Mouse (Mus musculus) kidney, embryonic 15.5 days (tissue): Measurements from ENCODE around the gene Smlr1. TPM values are rescaled to one million over a fixed set of nuclear protein-coding genes. Genes with fewer than 3 reads are reported as not detected.

ENCODE experiments used
- ATAC-seq: fragments of 200-750 bp; cut with Nextera tagmentation; replicated peaks from 2 replicates; pipeline ENCODE4 v1.8.0; 2017; ENCODE audit warnings: moderate TSS enrichment; ENCODE audit not compliant: low FRiP score
- H3K27ac ChIP-seq: fragments of 300-500 bp; sonication (generic); 2 replicates; pipeline ENCODE4 v1.5.1; 2015; ENCODE audit warnings: mild to moderate bottlenecking, inconsistent platforms
- H3K27me3 ChIP-seq: fragments of 300-500 bp; sonication (generic); 2 replicates; pipeline ENCODE4 v1.6.1; 2015; ENCODE audit warnings: inconsistent platforms
- H3K36me3 ChIP-seq: fragments of 300-500 bp; sonication (generic); 2 replicates; pipeline ENCODE4 v1.6.1; 2015; ENCODE audit warnings: inconsistent platforms
- H3K4me1 ChIP-seq: fragments of 300-500 bp; sonication (generic); 2 replicates; pipeline ENCODE4 v1.6.1; 2015; ENCODE audit warnings: inconsistent platforms
- H3K4me2 ChIP-seq: fragments of 300-500 bp; sonication (generic); 2 replicates; pipeline ENCODE4 v1.6.1; 2015; ENCODE audit warnings: moderate library complexity, mild to moderate bottlenecking, inconsistent platforms
- H3K4me3 ChIP-seq: fragments of 300-500 bp; sonication (generic); replicated peaks from 2 replicates; pipeline ENCODE4 v1.5.1; 2015; ENCODE audit warnings: mild to moderate bottlenecking, inconsistent platforms
- H3K9ac ChIP-seq: fragments of 300-500 bp; sonication (generic); 2 replicates; pipeline ENCODE4 v1.6.1; 2015; ENCODE audit warnings: mild to moderate bottlenecking, inconsistent platforms
- H3K9me3 ChIP-seq: fragments of 300-500 bp; sonication (generic); replicated peaks from 2 replicates; pipeline ENCODE4 v1.6.1; 2016; ENCODE audit warnings: inconsistent platforms
- WGBS: fragments of 180-500 bp; shearing (Covaris S2); methylation state at CpG from one replicate; pipeline ENCODE4 v1.1.7; 2015; ENCODE audit warnings: mixed read lengths; 5-methylcytosine and 5-hydroxymethylcytosine counted together
- polyA plus RNA-seq: library from polyadenylated mRNA; unstranded; fragments of >200 nt; fragmentation: Nextera tagmentation; extraction: Ambion mirVana; gene quantifications from 2 replicates; pipeline ENCODE4 v1.2.1, GENCODE M21; 2015

Smlr1 gene
- 0.22 and 0.93 TPM in 2 replicates for polyA plus RNA-seq

DNA sequence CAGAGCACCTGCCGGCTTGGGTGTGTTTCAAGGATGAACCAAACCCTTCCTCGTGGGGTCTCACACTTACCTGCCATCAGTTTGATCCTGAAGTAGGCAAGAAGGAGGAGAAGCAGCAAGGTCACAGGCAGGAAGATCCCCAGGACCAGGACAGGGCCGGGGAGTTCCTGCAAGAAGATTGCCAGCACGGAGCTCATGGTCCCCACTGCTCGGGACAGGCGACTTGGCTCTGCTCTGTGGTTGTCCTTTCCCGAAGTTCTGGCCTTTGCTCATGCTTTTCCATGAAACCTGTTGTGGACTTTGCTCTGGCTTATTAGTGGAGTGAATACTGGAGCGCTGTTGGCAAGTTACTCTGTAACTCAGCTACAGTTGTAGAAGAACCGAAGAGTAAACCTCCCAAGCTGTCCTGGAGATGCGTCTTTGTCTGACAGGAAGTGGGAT, at the start of gene Smlr1:
Gene Smlr1 (minus strand): TSS at position 377 of the 441 bp plus-strand sequence.
- 88% methylated on average over 10 of the region's 10 CpGs for WGBS
- no peak within 1 kb of the TSS for H3K9ac ChIP-seq
- no peaks in the 10 kb centered on the region for H3K36me3 ChIP-seq
- ATAC-seq, result 0 out of 2 replicates have a peak, but pooled peaks have one; percentile 53
- no peaks in the 10 kb centered on the region for H3K9me3 ChIP-seq
- H3K27ac ChIP-seq, result no peak within 1 kb of the TSS
- 0 out of 2 replicates have a peak, but pooled peaks cover 3% of the 10 kb centered on the region for H3K4me1 ChIP-seq
- no peak within 1 kb of the TSS for H3K4me2 ChIP-seq
- no peak within 1 kb of the TSS for H3K4me3 ChIP-seq
- no peaks in the 10 kb centered on the region for H3K27me3 ChIP-seq

GRCm38 (mm10) chr10:25584899-25585298, 48.8 kb upstream of the Smlr1 start:
- Histone ChIP-seq H3K27ac (no peak overlapping the region), H3K4me2 (no peak overlapping the region), H3K36me3 (no peaks in the 10 kb centered on the region), H3K9ac (no peak overlapping the region), H3K4me3 (no peak overlapping the region), H3K9me3 (no peaks in the 10 kb centered on the region), H3K27me3 (no peaks in the 10 kb centered on the region), H3K4me1 (peaks cover 8% of the 10 kb centered on the region; the same call in 1 of the 2 replicates)
- 90% methylated on average over 6 of the region's 6 CpGs for WGBS
- no peak for ATAC-seq

DNA sequence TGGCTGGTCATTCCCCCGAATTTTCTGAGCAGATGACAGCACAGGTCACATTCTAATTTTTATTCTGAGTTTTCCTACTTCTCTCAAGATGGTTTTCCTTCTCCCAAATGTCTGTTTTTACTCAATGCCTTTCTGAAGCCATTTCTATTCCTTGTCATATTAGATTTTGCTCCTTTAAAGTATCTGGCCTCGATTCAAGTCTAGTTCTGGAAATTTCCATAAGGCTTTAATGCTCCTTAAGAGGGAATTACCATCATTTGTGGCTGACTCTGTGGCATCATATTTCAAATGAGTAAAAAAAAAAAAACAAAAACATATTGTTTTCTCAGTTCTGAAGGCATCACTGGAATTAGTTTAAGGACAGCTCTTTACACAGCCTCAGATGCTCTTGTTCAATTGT, 44.0 kb upstream of the Smlr1 start:
- Histone ChIP-seq H3K36me3 (no peaks in the 10 kb centered on the region), H3K4me3 (no peak overlapping the region), H3K27ac (no peak overlapping the region), H3K4me1 (no peaks in the 10 kb centered on the region), H3K27me3 (no peaks in the 10 kb centered on the region), H3K4me2 (no peak overlapping the region), H3K9me3 (no peaks in the 10 kb centered on the region), H3K9ac (no peak overlapping the region)
- WGBS, result 80% methylated on average over 2 of the region's 2 CpGs
- no peak for ATAC-seq

DNA sequence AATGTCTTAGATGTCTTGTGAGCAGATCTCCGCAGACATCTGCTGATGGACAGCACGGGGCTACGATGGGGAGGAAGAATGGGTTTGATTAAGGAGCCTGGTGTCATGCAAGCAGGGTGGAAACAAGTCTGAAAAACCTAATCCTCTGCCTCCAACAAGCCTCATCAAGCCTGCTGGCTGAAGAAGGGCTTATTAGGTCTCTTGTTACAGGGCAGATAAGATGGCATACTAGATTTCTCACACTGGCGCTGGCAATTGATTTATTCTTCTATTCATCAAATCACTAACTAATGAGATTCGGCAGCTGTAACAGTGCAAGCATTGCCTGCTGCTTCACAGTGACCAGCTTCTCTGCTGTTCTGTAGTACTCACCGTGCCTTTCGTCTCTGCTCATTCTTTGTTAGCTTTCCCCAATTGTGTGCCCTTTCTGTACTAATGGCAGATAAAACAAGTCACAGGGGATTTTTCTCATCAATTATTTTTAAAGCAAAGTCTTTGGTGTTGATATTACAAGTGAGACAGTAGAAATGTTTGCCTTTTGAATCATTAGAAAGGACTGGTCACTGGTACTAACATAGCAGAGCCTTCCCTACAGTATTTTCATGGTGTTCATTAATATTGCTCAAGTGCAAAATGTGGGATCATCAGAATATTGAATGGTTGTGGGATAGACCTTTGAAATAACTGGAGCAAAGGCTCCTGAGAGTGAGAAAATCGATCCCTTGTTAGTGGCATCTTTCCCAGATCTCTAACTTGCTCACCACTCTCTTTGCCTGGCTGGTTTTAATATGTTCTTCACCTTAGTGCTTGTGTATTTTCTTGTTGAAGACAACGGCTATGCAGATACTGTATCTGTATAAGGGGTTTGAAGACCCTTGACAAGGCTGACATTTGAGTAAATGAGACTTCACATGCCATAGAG, 35.5 kb upstream of the Smlr1 start:
- Histone ChIP-seq H3K27ac (no peak overlapping the region), H3K27me3 (no peaks in the 10 kb centered on the region), H3K9me3 (no peaks in the 10 kb centered on the region), H3K36me3 (no peaks in the 10 kb centered on the region), H3K4me1 (0 out of 2 replicates have a peak, but pooled peaks cover 7% of the 10 kb centered on the region), H3K4me2 (no peak overlapping the region), H3K9ac (no peak overlapping the region), H3K4me3 (no peak overlapping the region)
- WGBS, result 32% methylated on average over 9 of the region's 9 CpGs
- 0 out of 2 replicates have a peak, but pooled peaks have one; percentile 36 for ATAC-seq

DNA sequence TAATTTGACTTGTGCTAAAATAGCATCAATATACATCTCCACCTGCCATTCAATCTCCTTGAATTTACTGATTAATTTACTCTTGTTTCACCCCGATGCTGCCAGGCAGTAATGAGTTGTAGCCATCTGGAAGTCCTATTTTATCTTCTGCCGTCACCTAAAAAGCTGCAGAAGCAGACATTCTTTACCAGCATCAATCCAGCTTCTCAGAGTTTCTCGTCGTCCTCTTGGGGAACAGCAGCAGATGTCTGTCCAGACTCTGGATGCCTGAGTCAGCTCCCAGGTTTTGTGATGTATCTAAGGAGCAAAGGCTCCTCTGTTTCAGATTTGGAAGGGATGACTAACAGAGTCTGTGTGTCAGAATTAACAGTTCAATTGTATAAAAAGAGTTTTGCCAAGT, 16.9 kb upstream of the Smlr1 start:
- Histone ChIP-seq H3K4me1 (no peaks in the 10 kb centered on the region), H3K4me3 (no peak overlapping the region), H3K27me3 (no peaks in the 10 kb centered on the region), H3K36me3 (no peaks in the 10 kb centered on the region), H3K4me2 (no peak overlapping the region), H3K27ac (no peak overlapping the region), H3K9me3 (no peaks in the 10 kb centered on the region), H3K9ac (no peak overlapping the region)
- 52% methylated on average over 4 of the region's 4 CpGs for WGBS
- ATAC-seq, result no peak

DNA sequence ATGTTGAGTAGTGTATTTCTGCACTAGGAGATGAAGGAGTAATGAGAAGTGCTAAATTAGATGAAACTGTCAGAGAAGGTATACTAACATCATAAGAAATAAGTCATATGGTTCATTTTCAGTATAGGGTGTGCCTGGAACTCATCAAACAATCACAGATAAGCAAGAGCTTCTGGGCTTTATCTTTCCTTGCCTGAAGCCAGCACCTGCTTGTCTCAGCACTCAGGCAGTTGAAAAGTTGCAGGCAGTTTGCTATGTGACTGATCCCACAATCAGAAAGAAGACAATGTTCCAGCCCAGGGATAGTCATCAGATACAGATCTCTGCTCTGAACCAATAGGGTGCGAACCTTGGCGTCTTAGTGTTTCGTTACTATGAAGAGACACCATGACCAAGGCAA, 5.0 kb upstream of the Smlr1 start:
- Histone ChIP-seq H3K4me1 (no peaks in the 10 kb centered on the region), H3K27ac (no peak overlapping the region), H3K9ac (no peak overlapping the region), H3K9me3 (no peaks in the 10 kb centered on the region), H3K36me3 (no peaks in the 10 kb centered on the region), H3K4me3 (no peak overlapping the region), H3K4me2 (no peak overlapping the region), H3K27me3 (no peaks in the 10 kb centered on the region)
- ATAC-seq, result no peak
- 94% methylated on average over 3 of the region's 3 CpGs for WGBS

GRCm38 (mm10) chr10:25539771-25540168, 3.7 kb upstream of the Smlr1 start:
- Histone ChIP-seq H3K4me1 (no peaks in the 10 kb centered on the region), H3K4me2 (no peak overlapping the region), H3K36me3 (no peaks in the 10 kb centered on the region), H3K27me3 (no peaks in the 10 kb centered on the region), H3K9me3 (no peaks in the 10 kb centered on the region), H3K27ac (no peak overlapping the region), H3K9ac (no peak overlapping the region), H3K4me3 (no peak overlapping the region)
- no peak for ATAC-seq
- 80% methylated on average over 6 of the region's 6 CpGs for WGBS

DNA sequence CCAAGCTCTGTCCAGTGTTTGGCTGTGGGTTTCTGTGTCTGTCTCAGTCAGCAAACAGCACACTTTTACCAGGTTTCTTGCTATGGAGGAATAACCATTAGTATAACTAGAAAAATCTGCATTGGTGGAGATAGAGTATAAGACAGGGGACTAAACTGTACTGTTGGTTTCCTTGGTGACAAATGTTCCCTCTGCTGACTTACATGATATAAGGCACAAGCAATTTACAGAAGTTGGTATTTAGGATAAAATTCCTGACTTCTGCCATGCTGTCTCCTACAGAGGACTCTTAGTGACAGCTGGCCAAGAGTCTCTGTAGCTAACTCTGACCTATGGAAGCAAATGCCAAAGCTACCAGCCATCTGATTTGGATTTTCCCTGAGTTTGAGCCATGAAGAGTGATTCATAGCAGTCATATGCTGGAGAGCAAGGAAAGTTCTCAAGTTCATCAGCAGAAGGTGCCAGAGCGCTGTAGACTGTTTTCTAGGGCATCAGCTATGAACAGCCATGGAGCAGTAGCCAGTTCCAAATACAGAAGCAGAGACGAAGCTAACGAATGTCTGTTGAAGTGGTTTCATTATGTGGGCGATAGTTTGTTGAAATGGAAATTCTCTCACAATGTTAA, 3.2 kb upstream of the Smlr1 start:
- no peak overlapping the region for H3K27ac ChIP-seq
- no peaks in the 10 kb centered on the region for H3K27me3 ChIP-seq
- no peaks in the 10 kb centered on the region for H3K4me1 ChIP-seq
- 74% methylated on average over 4 of the region's 4 CpGs for WGBS
- H3K4me2 ChIP-seq, result no peak overlapping the region
- H3K9me3 ChIP-seq, result no peaks in the 10 kb centered on the region
- no peak overlapping the region for H3K9ac ChIP-seq
- no peaks in the 10 kb centered on the region for H3K36me3 ChIP-seq
- no peak for ATAC-seq
- H3K4me3 ChIP-seq, result no peak overlapping the region

- Histone ChIP-seq H3K27ac (no peak overlapping the region), H3K9ac (no peak overlapping the region), H3K36me3 (no peaks in the 10 kb centered on the region), H3K4me2 (no peak overlapping the region), H3K4me1 (0 out of 2 replicates have a peak, but pooled peaks cover 2% of the 10 kb centered on the region), H3K9me3 (no peaks in the 10 kb centered on the region), H3K27me3 (no peaks in the 10 kb centered on the region), H3K4me3 (no peak overlapping the region)
- ATAC-seq, result no peak
- WGBS, result 74% methylated on average over 1 of the region's 1 CpGs
Observed at GRCm38 (mm10) chr10:25538738-25539137, 2.7 kb upstream of the Smlr1 start.

GRCm38 (mm10) chr10:25536621-25537020, 554 bp upstream of the Smlr1 start:
- 86% methylated on average over 6 of the region's 6 CpGs for WGBS
- Histone ChIP-seq H3K36me3 (no peaks in the 10 kb centered on the region), H3K9me3 (no peaks in the 10 kb centered on the region), H3K4me1 (0 out of 2 replicates have a peak, but pooled peaks cover 3% of the 10 kb centered on the region), H3K27ac (no peak overlapping the region), H3K27me3 (no peaks in the 10 kb centered on the region), H3K4me2 (no peak overlapping the region), H3K9ac (no peak overlapping the region), H3K4me3 (no peak overlapping the region)
- no peak for ATAC-seq

GRCm38 (mm10) chr10:25534467-25534866, 1.6 kb downstream of the Smlr1 start:
- H3K9ac ChIP-seq, result no peak overlapping the region
- no peak for ATAC-seq
- 83% methylated on average over 5 of the region's 5 CpGs for WGBS

More at GRCm38 (mm10) chr10:25534467-25534866, 1.6 kb downstream of the Smlr1 start:
- H3K4me3 ChIP-seq, result no peak overlapping the region
- H3K4me2 ChIP-seq, result no peak overlapping the region
- H3K9me3 ChIP-seq, result no peaks in the 10 kb centered on the region
- 0 out of 2 replicates have a peak, but pooled peaks cover 3% of the 10 kb centered on the region for H3K4me1 ChIP-seq
- no peak overlapping the region for H3K27ac ChIP-seq
- H3K36me3 ChIP-seq, result no peaks in the 10 kb centered on the region
- H3K27me3 ChIP-seq, result no peaks in the 10 kb centered on the region
